Mouse (Mus musculus): ENCODE measurements around the gene Poldip2. TPM values are rescaled to one million over a fixed set of nuclear protein-coding genes. Genes with fewer than 3 reads are reported as not detected.

Poldip2 gene
- polyA plus RNA-seq, 1 experiment from 2014 or later, result 144 TPM

DNA sequence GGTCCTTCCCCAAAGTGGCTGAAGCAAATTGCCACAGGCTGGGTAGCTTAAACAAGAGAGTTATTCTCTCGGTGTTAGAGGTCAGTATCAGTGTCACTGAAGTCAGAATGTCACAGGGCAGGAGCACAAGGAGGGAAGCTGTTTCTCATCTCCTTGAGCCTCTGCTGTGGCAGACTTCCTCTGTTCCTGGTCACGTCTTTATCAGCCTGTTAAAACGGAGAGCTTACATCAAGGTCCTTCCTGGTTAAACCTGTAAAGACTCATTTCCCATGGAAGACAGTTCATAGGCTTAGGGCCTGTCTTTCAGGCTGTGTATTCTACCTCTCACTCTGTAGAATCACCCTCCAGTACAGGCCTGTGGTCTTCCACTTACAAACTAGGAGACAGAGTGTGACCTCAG, 44.1 kb upstream of the Poldip2 start:
- 65% methylated on average over 3 of the region's 3 CpGs for WGBS
- H3K4me2 ChIP-seq (ENCODE audit: low read depth, low read length, severe bottlenecking), result no peak overlapping the region
- H3K4me1 ChIP-seq (replicated peaks; ENCODE audit: control insufficient read depth, insufficient read depth, low read length), result peaks cover 3% of the 10 kb centered on the region
- no peaks in the 10 kb centered on the region for H3K27me3 ChIP-seq (ENCODE audit: control insufficient read depth, insufficient read depth, low read length)
- ATAC-seq (replicated peaks; ENCODE audit: low FRiP score), result no peak
- H3K9me3 ChIP-seq (ENCODE audit: control insufficient read depth, low read length), result no peaks in the 10 kb centered on the region
- no peak overlapping the region for H3K27ac ChIP-seq (ENCODE audit: low read depth, low read length)
- H3K4me3 ChIP-seq (ENCODE audit: low read depth, low read length), result no peak overlapping the region
- H3K36me3 ChIP-seq (ENCODE audit: control insufficient read depth, insufficient read depth, low read length), result no peaks in the 10 kb centered on the region
- H3K9ac ChIP-seq (ENCODE audit: low read length), result no peak overlapping the region
- DNase-seq (ENCODE audit: low spot score), result no peak

GRCm38 (mm10) chr11:78471326-78472103, 40.5 kb upstream of the Poldip2 start:
- no peak for ATAC-seq (replicated peaks; ENCODE audit: low FRiP score)
- no peak overlapping the region for H3K4me3 ChIP-seq (ENCODE audit: low read depth, low read length)
- no peaks in the 10 kb centered on the region for H3K27me3 ChIP-seq (ENCODE audit: control insufficient read depth, insufficient read depth, low read length)
- H3K27ac ChIP-seq (ENCODE audit: low read depth, low read length), result no peak overlapping the region
- WGBS, result 93% methylated on average over 10 of the region's 10 CpGs
- no peaks in the 10 kb centered on the region for H3K9me3 ChIP-seq (ENCODE audit: control insufficient read depth, low read length)
- H3K9ac ChIP-seq (ENCODE audit: low read length), result no peak overlapping the region
- H3K4me1 ChIP-seq (replicated peaks; ENCODE audit: control insufficient read depth, insufficient read depth, low read length), result peaks cover under 1% of the 10 kb centered on the region
- H3K36me3 ChIP-seq (ENCODE audit: control insufficient read depth, insufficient read depth, low read length), result no peaks in the 10 kb centered on the region
- DNase-seq (ENCODE audit: low spot score), result no peak
- no peak overlapping the region for H3K4me2 ChIP-seq (ENCODE audit: low read depth, low read length, severe bottlenecking)

- no peak overlapping the region for H3K9ac ChIP-seq (ENCODE audit: low read length)
- H3K9me3 ChIP-seq (ENCODE audit: control insufficient read depth, low read length), result no peaks in the 10 kb centered on the region
- H3K4me1 ChIP-seq (replicated peaks; ENCODE audit: control insufficient read depth, insufficient read depth, low read length), result no peaks in the 10 kb centered on the region
- DNase-seq (ENCODE audit: low spot score) (no peak), ATAC-seq (replicated peaks; ENCODE audit: low FRiP score) (no peak)
- 87% methylated on average over 3 of the region's 3 CpGs for WGBS
- H3K4me3 ChIP-seq (ENCODE audit: low read depth, low read length), result no peak overlapping the region
- H3K4me2 ChIP-seq (ENCODE audit: low read depth, low read length, severe bottlenecking), result no peak overlapping the region
- H3K27ac ChIP-seq (ENCODE audit: low read depth, low read length), result no peak overlapping the region
- no peaks in the 10 kb centered on the region for H3K36me3 ChIP-seq (ENCODE audit: control insufficient read depth, insufficient read depth, low read length)
- H3K27me3 ChIP-seq (ENCODE audit: control insufficient read depth, insufficient read depth, low read length), result no peaks in the 10 kb centered on the region
These were observed 36.7 kb upstream of the Poldip2 start for GRCm38 (mm10) chr11:78475289-78475688.

DNA sequence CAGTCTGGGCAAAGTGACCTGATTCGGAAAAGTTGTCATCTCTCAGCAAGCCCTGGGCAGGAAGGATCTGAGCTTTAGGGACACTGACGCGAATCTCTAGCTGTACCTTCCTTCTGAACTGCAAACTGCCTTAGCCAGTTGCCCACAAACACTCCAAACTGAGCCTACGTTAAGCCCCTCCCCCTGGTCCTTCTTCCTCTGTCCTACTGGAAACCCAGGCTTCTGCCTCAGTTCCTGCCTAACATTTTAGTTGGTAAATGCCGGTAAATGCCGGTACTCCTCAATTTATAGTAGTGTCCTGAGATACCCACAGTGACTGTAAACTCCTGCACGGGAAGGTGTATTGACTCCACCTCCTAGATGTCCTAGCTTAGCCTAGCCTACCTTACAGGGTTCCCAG, 28.4 kb upstream of the Poldip2 start:
- H3K4me3 ChIP-seq (ENCODE audit: low read depth, low read length), result no peak overlapping the region
- no peak overlapping the region for H3K4me2 ChIP-seq (ENCODE audit: low read depth, low read length, severe bottlenecking)
- no peaks in the 10 kb centered on the region for H3K9me3 ChIP-seq (ENCODE audit: control insufficient read depth, low read length)
- no peaks in the 10 kb centered on the region for H3K36me3 ChIP-seq (ENCODE audit: control insufficient read depth, insufficient read depth, low read length)
- no peak overlapping the region for H3K27ac ChIP-seq (ENCODE audit: low read depth, low read length)
- no peak overlapping the region for H3K9ac ChIP-seq (ENCODE audit: low read length)
- peaks cover 14% of the 10 kb centered on the region for H3K27me3 ChIP-seq (ENCODE audit: control insufficient read depth, insufficient read depth, low read length)
- DNase-seq (ENCODE audit: low spot score), result no peak
- 69% methylated on average over 7 of the region's 7 CpGs for WGBS
- ATAC-seq (replicated peaks; ENCODE audit: low FRiP score), result no peak
- 0 out of 2 replicates have a peak, but pooled peaks cover 3% of the 10 kb centered on the region for H3K4me1 ChIP-seq (replicated peaks; ENCODE audit: control insufficient read depth, insufficient read depth, low read length)

DNA sequence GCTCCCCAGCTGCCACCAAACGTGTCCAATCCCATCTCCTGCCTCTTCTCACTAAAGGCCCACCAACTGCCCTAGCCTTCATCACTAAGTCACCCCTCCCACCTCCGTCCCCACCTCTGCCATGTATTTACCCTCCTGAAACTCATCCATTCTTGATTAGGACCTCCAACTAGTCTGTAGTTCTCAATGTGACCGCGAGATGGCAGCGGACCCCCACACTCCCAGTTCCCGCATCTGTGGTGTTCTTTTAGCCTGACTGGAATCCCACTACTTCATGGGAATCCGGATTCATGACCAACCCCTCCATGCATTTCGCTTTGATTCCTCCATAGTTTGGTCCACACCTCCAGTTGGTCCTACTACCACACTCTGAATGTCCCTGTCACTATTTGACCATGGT, 23.8 kb upstream of the Poldip2 start:
- Histone ChIP-seq H3K27me3 (ENCODE audit: control insufficient read depth, insufficient read depth, low read length) (peaks cover 33% of the 10 kb centered on the region), H3K36me3 (ENCODE audit: control insufficient read depth, insufficient read depth, low read length) (no peaks in the 10 kb centered on the region), H3K4me3 (ENCODE audit: low read depth, low read length) (no peak overlapping the region), H3K9me3 (ENCODE audit: control insufficient read depth, low read length) (no peaks in the 10 kb centered on the region), H3K27ac (ENCODE audit: low read depth, low read length) (no peak overlapping the region), H3K9ac (ENCODE audit: low read length) (no peak overlapping the region), H3K4me1 (replicated peaks; ENCODE audit: control insufficient read depth, insufficient read depth, low read length) (peaks cover 10% of the 10 kb centered on the region), H3K4me2 (ENCODE audit: low read depth, low read length, severe bottlenecking) (no peak overlapping the region)
- DNase-seq (ENCODE audit: low spot score) (peak; percentile 88), ATAC-seq (replicated peaks; ENCODE audit: low FRiP score) (no peak)
- 3% methylated on average over 8 of the region's 8 CpGs for WGBS

- Histone ChIP-seq H3K36me3 (ENCODE audit: control insufficient read depth, insufficient read depth, low read length) (no peaks in the 10 kb centered on the region), H3K9me3 (ENCODE audit: control insufficient read depth, low read length) (no peaks in the 10 kb centered on the region), H3K4me3 (ENCODE audit: low read depth, low read length) (peak overlapping the region; percentile 21), H3K27me3 (ENCODE audit: control insufficient read depth, insufficient read depth, low read length) (peaks cover 37% of the 10 kb centered on the region), H3K4me2 (ENCODE audit: low read depth, low read length, severe bottlenecking) (peak overlapping the region; percentile 52), H3K9ac (ENCODE audit: low read length) (peak overlapping the region; percentile 20), H3K4me1 (replicated peaks; ENCODE audit: control insufficient read depth, insufficient read depth, low read length) (peaks cover 10% of the 10 kb centered on the region), H3K27ac (ENCODE audit: low read depth, low read length) (no peak overlapping the region)
- DNase-seq (ENCODE audit: low spot score), result peak; percentile 81
- peak; percentile 66; the same call in 1 of the 2 replicates for ATAC-seq (replicated peaks; ENCODE audit: low FRiP score)
- 8% methylated on average over 48 of the region's 48 CpGs for WGBS
These were observed 21.2 kb upstream of the Poldip2 start for GRCm38 (mm10) chr11:78490781-78491241.

DNA sequence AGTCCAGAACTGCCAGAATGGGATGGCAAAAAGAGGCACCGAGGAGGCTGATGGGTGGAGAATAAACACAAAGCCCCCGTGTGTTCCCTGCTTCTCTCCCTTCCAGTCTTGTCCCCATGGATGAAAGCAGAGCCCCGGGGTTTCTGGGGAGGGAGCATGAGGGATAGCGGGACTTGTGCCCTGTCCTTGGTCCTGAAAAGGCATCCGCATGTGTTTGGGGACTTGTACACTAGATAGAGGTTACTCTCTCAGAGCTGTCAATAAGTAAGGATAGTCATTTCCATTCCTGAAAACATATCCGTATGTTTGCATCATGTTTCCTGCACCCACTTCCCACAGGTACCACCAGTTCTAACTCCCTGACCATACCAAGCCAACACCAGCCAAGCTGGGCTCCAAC, 16.1 kb upstream of the Poldip2 start:
- Histone ChIP-seq H3K4me1 (replicated peaks; ENCODE audit: control insufficient read depth, insufficient read depth, low read length) (peaks cover 2% of the 10 kb centered on the region), H3K27ac (ENCODE audit: low read depth, low read length) (no peak overlapping the region), H3K9ac (ENCODE audit: low read length) (no peak overlapping the region), H3K36me3 (ENCODE audit: control insufficient read depth, insufficient read depth, low read length) (no peaks in the 10 kb centered on the region), H3K4me3 (ENCODE audit: low read depth, low read length) (no peak overlapping the region), H3K27me3 (ENCODE audit: control insufficient read depth, insufficient read depth, low read length) (peaks cover 12% of the 10 kb centered on the region), H3K9me3 (ENCODE audit: control insufficient read depth, low read length) (no peaks in the 10 kb centered on the region), H3K4me2 (ENCODE audit: low read depth, low read length, severe bottlenecking) (no peak overlapping the region; the same call in 1 of the 2 replicates)
- ATAC-seq (replicated peaks; ENCODE audit: low FRiP score) (no peak), DNase-seq (ENCODE audit: low spot score) (peak; percentile 69)
- WGBS, result 4% methylated on average over 6 of the region's 6 CpGs

- Histone ChIP-seq H3K4me3 (ENCODE audit: low read depth, low read length) (peak overlapping the region; percentile 54), H3K9me3 (ENCODE audit: control insufficient read depth, low read length) (no peaks in the 10 kb centered on the region), H3K27me3 (ENCODE audit: control insufficient read depth, insufficient read depth, low read length) (peaks cover 4% of the 10 kb centered on the region; the same call in 1 of the 2 replicates), H3K9ac (ENCODE audit: low read length) (peak overlapping the region; percentile 75), H3K4me1 (replicated peaks; ENCODE audit: control insufficient read depth, insufficient read depth, low read length) (no peaks in the 10 kb centered on the region; the same call in 1 of the 2 replicates), H3K27ac (ENCODE audit: low read depth, low read length) (peak overlapping the region; percentile 70), H3K4me2 (ENCODE audit: low read depth, low read length, severe bottlenecking) (peak overlapping the region; percentile 98), H3K36me3 (ENCODE audit: control insufficient read depth, insufficient read depth, low read length) (no peaks in the 10 kb centered on the region)
- DNase-seq (ENCODE audit: low spot score) (peak; percentile 77), ATAC-seq (replicated peaks; ENCODE audit: low FRiP score) (peak; percentile 77)
- WGBS, result under 1% methylated on average over 44 of the region's 44 CpGs
These were observed 14.9 kb upstream of the Poldip2 start for GRCm38 (mm10) chr11:78497071-78497541.

Measured in forebrain, embryonic 11.5 days (tissue).